Mouse (Mus musculus) bone marrow macrophage, adult 2 months (primary cell): Measurements from ENCODE around the gene Hmgb1. TPM values are rescaled to one million over a fixed set of nuclear protein-coding genes. Genes with fewer than 3 reads are reported as not detected.
"Not testable (repeated sequence)": the region's sequence is repeated elsewhere in the genome, so short reads cannot be mapped to it uniquely, and the experiment has no call there.

Experiments used
- H3K27ac ChIP-seq: 2 replicates; pipeline ENCODE4 v1.5.1; 2012; ENCODE audit warnings: low read depth, low read length; ENCODE audit not compliant: insufficient read depth
- H3K4me1 ChIP-seq: 2 replicates; pipeline ENCODE4 v1.6.1; 2012; ENCODE audit warnings: low read length; ENCODE audit not compliant: control insufficient read depth, insufficient read depth
- H3K4me3 ChIP-seq: 2 replicates; pipeline ENCODE4 v1.5.1; 2012; ENCODE audit warnings: mild to moderate bottlenecking, low read length, moderate library complexity; ENCODE audit not compliant: insufficient read depth
- CTCF ChIP-seq: IDR thresholded peaks from 2 replicates; pipeline ENCODE4 v1.5.1; 2012; ENCODE audit warnings: low read depth, mild to moderate bottlenecking, low read length, moderate library complexity
- POLR2A ChIP-seq: IDR thresholded peaks from 2 replicates; pipeline ENCODE4 v1.6.1; 2012; ENCODE audit warnings: mild to moderate bottlenecking, low read depth, low read length, borderline replicate concordance
- polyA plus RNA-seq: library from polyadenylated mRNA; stranded (reverse); fragments of >200 nt; gene quantifications from 2 replicates; pipeline ENCODE4 v1.2.4, GENCODE M21; 2012; ENCODE audit not compliant: missing spikeins, insufficient read depth, insufficient read length

Hmgb1 gene
- polyA plus RNA-seq, 1 experiment, result 89.1 TPM

DNA sequence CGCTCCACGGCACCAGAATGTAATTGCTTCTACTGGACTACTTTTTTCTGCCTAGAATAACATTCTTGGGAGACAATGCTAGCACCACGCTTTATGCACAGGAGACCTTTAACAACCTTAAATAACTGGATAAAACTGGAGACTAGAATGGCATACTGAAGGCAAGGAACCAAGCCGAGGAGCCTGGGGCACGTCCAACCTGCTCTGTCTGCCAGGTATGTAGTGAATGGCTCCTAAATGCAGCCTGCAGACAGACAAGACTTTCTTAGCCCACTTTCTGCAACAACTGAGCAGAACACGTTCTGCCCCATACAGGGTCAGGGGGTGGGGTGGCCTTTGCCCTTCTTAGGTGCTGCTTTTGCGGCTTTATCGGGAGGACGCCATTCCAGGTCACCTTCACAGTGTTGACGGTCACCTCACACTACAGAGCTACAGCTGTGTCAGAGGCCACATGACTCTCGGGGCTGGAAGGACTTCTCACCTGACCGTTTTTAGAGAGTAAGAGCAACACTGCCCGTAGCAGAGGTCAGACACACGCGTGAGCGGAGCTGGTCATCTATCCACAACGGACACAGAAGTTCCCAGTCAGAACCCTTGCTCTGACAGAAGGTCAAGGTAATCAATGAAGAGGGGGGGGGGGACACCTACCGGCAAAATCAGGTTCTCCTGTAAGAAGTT is 27.3 kb downstream of the Hmgb1 start:
- Histone ChIP-seq H3K27ac (no peak overlapping the region), H3K4me3 (no peak overlapping the region), H3K4me1 (peaks cover 17% of the 10 kb centered on the region)
- TF ChIP-seq POLR2A (no peak), CTCF (no peak)

DNA sequence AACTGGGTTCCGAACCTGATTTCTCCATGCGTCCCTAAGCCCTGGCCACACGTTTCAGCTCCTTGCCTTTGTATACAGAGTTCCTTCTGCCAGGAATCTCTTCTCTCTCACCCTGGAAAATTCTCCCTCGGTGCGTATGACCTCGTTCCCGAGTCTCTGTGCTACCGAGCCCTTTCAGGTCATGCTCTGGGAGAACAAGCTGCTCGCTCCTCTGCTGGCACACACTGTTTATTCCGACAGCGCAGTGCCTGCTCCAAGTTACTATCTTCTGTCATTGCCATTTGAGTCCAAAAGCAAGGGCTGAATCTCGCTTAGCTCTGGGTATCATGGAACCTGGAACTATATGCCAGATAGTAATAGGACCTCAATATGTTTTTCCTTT is 31.5 kb downstream of the Hmgb1 start:
- Histone ChIP-seq H3K27ac (no peak overlapping the region), H3K4me3 (no peak overlapping the region), H3K4me1 (peaks cover under 1% of the 10 kb centered on the region)
- TF ChIP-seq CTCF (no peak), POLR2A (no peak)

- TF ChIP-seq CTCF, result no peak
- no peak for TF ChIP-seq POLR2A
- H3K4me3 ChIP-seq, result no peak overlapping the region
- peaks cover 4% of the 10 kb centered on the region for H3K4me1 ChIP-seq
- no peak overlapping the region for H3K27ac ChIP-seq
Measured at GRCm38 (mm10) chr5:149152063-149152773, 32.1 kb downstream of the Hmgb1 start.

GRCm38 (mm10) chr5:149150882-149151281 is 33.4 kb downstream of the Hmgb1 start:
- no peak overlapping the region for H3K4me3 ChIP-seq
- peaks cover 9% of the 10 kb centered on the region for H3K4me1 ChIP-seq
- no peak for TF ChIP-seq POLR2A
- no peak for TF ChIP-seq CTCF
- H3K27ac ChIP-seq, result no peak overlapping the region

DNA sequence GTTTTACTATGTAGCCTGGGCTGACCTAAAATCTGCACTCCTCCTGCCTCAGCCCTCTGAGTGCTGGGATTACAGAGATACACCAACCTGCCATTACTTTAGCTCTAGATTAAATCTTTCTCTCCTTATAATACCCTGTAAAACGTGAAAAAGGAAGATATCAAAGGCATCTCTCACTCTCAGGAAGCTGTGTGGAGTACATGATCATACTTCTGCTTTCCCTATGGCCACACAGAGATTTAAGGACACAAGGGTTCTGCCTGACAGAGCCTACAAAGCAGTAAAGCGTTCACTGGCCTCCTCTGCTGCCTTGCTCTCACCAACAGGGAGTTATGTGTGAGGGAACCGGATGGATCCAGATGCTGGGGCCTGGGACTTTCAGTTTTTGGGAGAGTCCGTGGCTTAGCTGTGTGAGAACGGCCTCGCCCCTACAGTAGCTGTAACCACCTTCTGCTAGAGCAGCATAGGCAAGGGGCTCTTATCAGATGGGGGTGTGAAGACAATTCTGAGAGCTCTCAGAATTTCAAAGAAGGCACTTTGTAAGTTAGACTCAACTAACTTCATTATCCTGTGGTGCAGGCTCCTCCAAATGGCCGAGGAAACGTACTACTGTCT is 36.8 kb downstream of the Hmgb1 start:
- Histone ChIP-seq H3K4me3 (no peak overlapping the region), H3K4me1 (peaks cover 9% of the 10 kb centered on the region), H3K27ac (no peak overlapping the region)
- no peak for TF ChIP-seq POLR2A
- TF ChIP-seq CTCF, result no peak

- no peak for TF ChIP-seq CTCF
- TF ChIP-seq POLR2A, result no peak
- peaks cover 9% of the 10 kb centered on the region for H3K4me1 ChIP-seq
- H3K27ac ChIP-seq, result no peak overlapping the region
- H3K4me3 ChIP-seq, result no peak overlapping the region
Measured at GRCm38 (mm10) chr5:149146691-149147090, 37.6 kb downstream of the Hmgb1 start.

- TF ChIP-seq POLR2A (no peak), CTCF (no peak)
- Histone ChIP-seq H3K4me1 (peaks cover 9% of the 10 kb centered on the region), H3K27ac (no peak overlapping the region), H3K4me3 (no peak overlapping the region)
Measured at GRCm38 (mm10) chr5:149143766-149144375, 40.4 kb downstream of the Hmgb1 start.

- not testable (repeated sequence) for H3K4me1 ChIP-seq, H3K4me3 ChIP-seq, H3K27ac ChIP-seq
Measured at GRCm38 (mm10) chr5:149141155-149141554, 43.1 kb downstream of the Hmgb1 start.

- no peak overlapping the region for H3K4me3 ChIP-seq
- H3K4me1 ChIP-seq, result peaks cover 16% of the 10 kb centered on the region
- no peak overlapping the region for H3K27ac ChIP-seq
- TF ChIP-seq POLR2A (no peak), CTCF (no peak)
Measured at GRCm38 (mm10) chr5:149140336-149140735, 44.0 kb downstream of the Hmgb1 start.

DNA sequence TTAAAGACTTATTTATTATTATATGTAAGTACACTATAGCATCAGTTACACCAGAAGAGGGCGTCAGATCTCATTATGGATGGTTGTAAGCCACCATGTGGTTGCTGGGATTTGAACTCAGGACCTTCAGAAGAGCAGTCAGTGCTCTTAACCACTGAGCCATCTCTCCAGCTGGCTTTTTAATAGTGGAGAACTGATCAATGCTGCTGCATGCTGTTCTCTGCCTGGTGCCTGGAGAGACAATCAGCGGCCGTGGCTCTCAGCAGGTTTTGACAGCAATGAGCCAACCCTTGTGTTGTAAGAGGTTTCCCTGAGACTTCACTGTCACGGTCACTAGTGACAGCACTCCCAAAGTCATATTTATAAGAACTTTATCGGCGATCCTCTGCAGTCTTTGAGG is 46.2 kb downstream of the Hmgb1 start:
- H3K4me3 ChIP-seq, H3K27ac ChIP-seq: not testable (repeated sequence)
- peaks cover 19% of the 10 kb centered on the region for H3K4me1 ChIP-seq
